Mouse (Mus musculus): ENCODE results near the gene Serf2.

Gene Serf2

GRCm38 (mm10) chr2:121448739-121449535 is at the start of gene Serf2:
Serf2 (plus strand) TSS chr2:121449195.
- DNase-seq (ENCODE audit: low spot score in 2 of 2), result peak; percentile 98

- no peak for DNase-seq (ENCODE audit: low spot score in 2 of 2)
These were observed 45.7 kb upstream of the Serf2 start for GRCm38 (mm10) chr2:121403296-121403695.

GRCm38 (mm10) chr2:121408160-121408559 is 40.8 kb upstream of the Serf2 start:
- DNase-seq (ENCODE audit: low spot score in 2 of 2), result no peak

GRCm38 (mm10) chr2:121412843-121413386 is 36.1 kb upstream of the Serf2 start:
- DNase-seq (ENCODE audit: low spot score in 2 of 2), result no peak

GRCm38 (mm10) chr2:121413387-121414042 is 35.5 kb upstream of the Serf2 start, which contains the start of the genes Pdia3 and Catsper2:
Pdia3 (plus strand) TSS chr2:121413775.
Catsper2 (minus strand) TSS chr2:121413792.
- peak; percentile 96 to 97 for DNase-seq (ENCODE audit: low spot score in 2 of 2)

- no peak for DNase-seq (ENCODE audit: low spot score in 2 of 2)
These were observed 34.8 kb upstream of the Serf2 start for GRCm38 (mm10) chr2:121414139-121414685.

GRCm38 (mm10) chr2:121415103-121415502 is 33.9 kb upstream of the Serf2 start:
- DNase-seq (ENCODE audit: low spot score in 2 of 2), result no peak

GRCm38 (mm10) chr2:121415591-121415990 is 33.4 kb upstream of the Serf2 start:
- DNase-seq (ENCODE audit: low spot score in 2 of 2), result peak in 1 of 2 experiments; percentile 29

- no peak for DNase-seq (ENCODE audit: low spot score in 2 of 2)
These were observed 32.6 kb upstream of the Serf2 start for GRCm38 (mm10) chr2:121416356-121416755.

- DNase-seq (ENCODE audit: low spot score in 2 of 2), result no peak
These were observed 30.5 kb upstream of the Serf2 start for GRCm38 (mm10) chr2:121418476-121418875.

GRCm38 (mm10) chr2:121423166-121423565 is 25.8 kb upstream of the Serf2 start:
- DNase-seq (ENCODE audit: low spot score in 2 of 2), result no peak

- DNase-seq (ENCODE audit: low spot score in 2 of 2), result no peak
These were observed 23.1 kb upstream of the Serf2 start for GRCm38 (mm10) chr2:121425890-121426289.

- no peak for DNase-seq (ENCODE audit: low spot score in 2 of 2)
These were observed 14.1 kb upstream of the Serf2 start for GRCm38 (mm10) chr2:121434854-121435253.

GRCm38 (mm10) chr2:121439746-121440145 is 9.2 kb upstream of the Serf2 start:
- DNase-seq (ENCODE audit: low spot score in 2 of 2), result no peak

- DNase-seq (ENCODE audit: low spot score in 2 of 2), result no peak
These were observed 8.0 kb upstream of the Serf2 start for GRCm38 (mm10) chr2:121440834-121441605.

- no peak for DNase-seq (ENCODE audit: low spot score in 2 of 2)
These were observed 7.2 kb upstream of the Serf2 start for GRCm38 (mm10) chr2:121441800-121442199.

- no peak for DNase-seq (ENCODE audit: low spot score in 2 of 2)
These were observed 6.5 kb upstream of the Serf2 start for GRCm38 (mm10) chr2:121442259-121443067.

GRCm38 (mm10) chr2:121443068-121443349 is 6.0 kb upstream of the Serf2 start:
- no peak for DNase-seq (ENCODE audit: low spot score in 2 of 2)

GRCm38 (mm10) chr2:121444178-121444577 is 4.8 kb upstream of the Serf2 start, which contains the start of gene Ell3:
Ell3 (minus strand) TSS chr2:121444278.
- DNase-seq (ENCODE audit: low spot score in 2 of 2), result no peak

GRCm38 (mm10) chr2:121445117-121445516 is 3.9 kb upstream of the Serf2 start:
- DNase-seq (ENCODE audit: low spot score in 2 of 2), result no peak

GRCm38 (mm10) chr2:121446506-121446905 is 2.5 kb upstream of the Serf2 start:
- no peak for DNase-seq (ENCODE audit: low spot score in 2 of 2)
